Mouse (Mus musculus) adrenal gland, adult 2 months (tissue): ENCODE measurements around the gene Exd1. TPM values are rescaled to one million over a fixed set of nuclear protein-coding genes. Genes with fewer than 3 reads are reported as not detected.
A peak's percentile ranks its signal among the peaks of the same experiment; 100 is the strongest.
"Not testable (repeated sequence)": the region's sequence is repeated elsewhere in the genome, so short reads cannot be mapped to it uniquely, and the experiment has no call there.

ENCODE experiments used
- DNase-seq: peaks from one replicate; pipeline ENCODE4 v3.0.0; 2021
- polyA plus RNA-seq: library from polyadenylated mRNA; depleted of rRNA; stranded (reverse); fragments of >200 nt; gene quantifications from 2 replicates; pipeline ENCODE4 v1.2.3, GENCODE M21; 2012
- total RNA-seq, 2 experiments: library from RNA; stranded (reverse); gene quantifications; 2 replicates each; pipeline ENCODE4 v1.2.3; 2021

Exd1 gene
- total and polyA plus RNA-seq, 3 experiments: 0.22 to 1.6 (median 1.1) TPM

GRCm38 (mm10) chr2:119542106-119542505 lies 5.3 kb downstream of the Exd1 start:
- DNase-seq: peak; percentile 63

GRCm38 (mm10) chr2:119538802-119539201 lies 8.6 kb downstream of the Exd1 start:
- DNase-seq: no peak

- DNase-seq: no peak
Observed at GRCm38 (mm10) chr2:119525422-119525821, 22.0 kb downstream of the Exd1 start.

- peak; percentile 20 for DNase-seq
Observed at GRCm38 (mm10) chr2:119523836-119524235, 23.6 kb downstream of the Exd1 start.

GRCm38 (mm10) chr2:119520550-119520949 lies 26.9 kb downstream of the Exd1 start:
- DNase-seq: no peak

GRCm38 (mm10) chr2:119516811-119517210 lies 30.6 kb downstream of the Exd1 start:
- DNase-seq: no peak

- DNase-seq: no peak
Observed at GRCm38 (mm10) chr2:119514026-119514522, 33.4 kb downstream of the Exd1 start.

- no peak for DNase-seq
Observed at GRCm38 (mm10) chr2:119512292-119512691, 35.1 kb downstream of the Exd1 start.

- DNase-seq: peak; percentile 21
Observed at GRCm38 (mm10) chr2:119510856-119511255, 36.6 kb downstream of the Exd1 start.

GRCm38 (mm10) chr2:119508518-119508917 lies 38.9 kb downstream of the Exd1 start:
- DNase-seq: not testable (repeated sequence)

GRCm38 (mm10) chr2:119507108-119507507 lies 40.3 kb downstream of the Exd1 start:
- no peak for DNase-seq

GRCm38 (mm10) chr2:119500965-119501652 lies 46.3 kb downstream of the Exd1 start:
- DNase-seq: no peak

- no peak for DNase-seq
Observed at GRCm38 (mm10) chr2:119498859-119499258, 48.6 kb downstream of the Exd1 start.

- no peak for DNase-seq
Observed at GRCm38 (mm10) chr2:119496082-119496481, 51.3 kb downstream of the Exd1 start.

- DNase-seq: peak; percentile 72
Observed at GRCm38 (mm10) chr2:119491953-119492352, 55.5 kb downstream of the Exd1 start.

GRCm38 (mm10) chr2:119486488-119486887 lies 60.9 kb downstream of the Exd1 start:
- DNase-seq: no peak

GRCm38 (mm10) chr2:119482307-119482706 lies 65.1 kb downstream of the Exd1 start:
- no peak for DNase-seq

GRCm38 (mm10) chr2:119478397-119478749 lies 69.1 kb downstream of the Exd1 start:
- DNase-seq: no peak

- DNase-seq: peak; percentile 99
Observed at GRCm38 (mm10) chr2:119477571-119478396, 69.6 kb downstream of the Exd1 start, which contains the start of gene Ino80. Gene Ino80, minus strand, starts transcription at chr2:119477687.

GRCm38 (mm10) chr2:119476621-119477391 lies 70.6 kb downstream of the Exd1 start:
- peak; percentile 89 for DNase-seq

- DNase-seq: no peak
Observed at GRCm38 (mm10) chr2:119476166-119476565, 71.3 kb downstream of the Exd1 start.
